Mouse (Mus musculus) small intestine, adult 2 months (tissue): ENCODE measurements around the gene Trip6.
A peak's percentile ranks its signal among the peaks of the same experiment; 100 is the strongest.

Source experiments
- CTCF ChIP-seq: fragments of 200-500 bp; IDR thresholded peaks from 2 replicates; pipeline ENCODE4 v1.5.1; 2012; ENCODE audit warnings: low read depth, mild to moderate bottlenecking, control low read depth, inconsistent platforms, low read length, moderate library complexity, mixed read lengths; ENCODE audit not compliant: insufficient replicate concordance, insufficient read length; ENCODE audit errors: extremely low read depth
- POLR2A ChIP-seq: fragments of 200-500 bp; IDR thresholded peaks from 2 replicates; pipeline ENCODE4 v1.6.1; 2012; ENCODE audit warnings: low read depth, mild to moderate bottlenecking, control low read depth, inconsistent platforms, low read length, moderate library complexity

- no peak for TF ChIP-seq CTCF
- TF ChIP-seq POLR2A: peak; percentile 84
These were observed 35.4 kb upstream of the Trip6 start, which contains the start of gene Ephb4 for GRCm38 (mm10) chr5:137349384-137350204.
